Mouse (Mus musculus): ENCODE results near the gene Map6. TPM values are rescaled to one million over a fixed set of nuclear protein-coding genes. Genes with fewer than 3 reads are reported as not detected.

Map6 gene
- total RNA-seq, 2 experiments from 2014 or later, result 231 to 242 TPM

DNA sequence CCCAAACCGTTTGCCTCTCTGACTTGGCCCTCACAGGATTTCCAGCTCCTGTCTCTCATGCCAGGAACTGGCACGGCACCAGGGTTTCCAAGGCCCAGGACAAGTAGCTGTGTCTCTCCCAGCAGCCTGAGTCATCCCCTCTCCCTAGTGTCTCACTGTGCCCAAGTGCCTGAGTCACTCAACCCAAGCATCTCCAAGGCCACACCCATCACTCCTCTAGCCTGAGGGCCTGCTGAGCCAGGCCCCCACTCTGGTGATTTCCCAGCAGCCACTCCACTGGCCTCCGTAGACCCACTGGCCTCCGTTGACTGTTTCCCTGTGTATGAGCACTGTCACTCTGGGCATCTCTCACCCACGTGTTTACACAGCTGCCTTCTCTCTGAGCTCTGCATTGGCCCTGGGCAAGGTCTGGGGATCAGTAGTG lies 37.7 kb downstream of the Map6 start:
- intact Hi-C loops (cut with DNase I), result no loop called here
- peak; percentile 30 to 73 for DNase-seq (ENCODE audit: extremely low spot score in 1 of 2, low spot score in 2 of 2)

DNA sequence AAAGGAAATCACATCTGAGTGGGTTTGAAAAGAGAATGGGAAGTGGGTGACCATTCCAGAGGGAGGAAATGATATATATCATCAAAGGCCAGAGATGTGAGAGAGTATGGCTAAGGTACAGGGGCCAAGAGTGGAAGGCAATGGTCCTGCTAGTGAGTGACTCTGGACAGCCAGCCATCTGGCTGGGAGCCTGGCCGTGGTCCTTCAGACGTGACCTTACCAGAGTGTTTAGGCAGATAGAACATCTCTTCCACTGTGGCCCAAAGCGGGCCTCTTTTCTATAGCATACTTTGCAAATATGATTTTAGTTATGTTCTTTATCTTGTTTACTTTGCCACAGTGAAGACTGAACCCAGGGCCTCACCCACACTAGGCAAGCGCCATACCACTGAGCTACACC lies 38.4 kb downstream of the Map6 start:
- intact Hi-C loops (cut with DNase I), result no loop called here
- no peak for DNase-seq (ENCODE audit: extremely low spot score in 1 of 2, low spot score in 2 of 2)

DNA sequence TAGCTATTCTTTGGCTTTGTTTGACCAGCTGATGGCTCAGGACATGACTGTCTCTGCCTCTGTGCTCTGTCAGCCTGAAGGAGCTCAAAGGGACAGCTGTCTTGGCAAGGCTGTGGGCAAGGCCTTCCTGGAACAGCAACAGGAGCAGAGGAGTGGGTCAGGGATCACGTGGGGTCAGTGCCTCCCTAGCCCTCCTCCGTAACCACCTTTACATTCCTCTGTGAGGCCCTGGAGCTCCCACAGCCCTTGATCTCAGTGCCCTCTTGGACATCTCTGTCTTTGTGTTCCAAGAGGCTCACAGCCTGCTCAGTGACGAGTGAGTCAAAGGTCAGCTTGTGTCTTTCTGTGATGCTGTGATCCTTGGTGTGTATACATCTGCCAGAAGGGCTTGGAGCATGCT lies 39.4 kb downstream of the Map6 start:
- no peak for DNase-seq (ENCODE audit: extremely low spot score in 1 of 2, low spot score in 2 of 2)
- intact Hi-C loops (cut with DNase I), result no loop called here

DNA sequence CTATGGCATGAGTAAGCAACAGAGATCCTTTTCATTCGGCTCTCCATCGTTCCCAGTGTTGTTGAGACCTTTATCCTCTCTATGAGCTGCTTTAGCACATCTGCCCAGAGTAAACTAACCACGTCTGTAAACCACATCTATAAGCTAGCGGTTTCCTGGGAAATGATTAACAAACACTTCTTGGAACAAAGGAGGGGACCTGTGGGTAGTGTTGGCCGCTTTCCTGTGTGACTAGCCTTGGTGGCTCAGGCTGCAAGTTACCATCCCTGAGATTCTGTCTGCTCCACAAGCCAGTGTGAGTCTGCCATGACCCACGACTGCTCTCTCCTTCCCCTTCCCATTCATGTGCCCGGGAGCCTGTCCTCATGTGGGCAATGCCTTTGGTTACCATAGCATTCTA lies 44.2 kb downstream of the Map6 start:
- intact Hi-C loops (cut with DNase I), result no loop called here
- no peak for DNase-seq (ENCODE audit: extremely low spot score in 1 of 2, low spot score in 2 of 2)

DNA sequence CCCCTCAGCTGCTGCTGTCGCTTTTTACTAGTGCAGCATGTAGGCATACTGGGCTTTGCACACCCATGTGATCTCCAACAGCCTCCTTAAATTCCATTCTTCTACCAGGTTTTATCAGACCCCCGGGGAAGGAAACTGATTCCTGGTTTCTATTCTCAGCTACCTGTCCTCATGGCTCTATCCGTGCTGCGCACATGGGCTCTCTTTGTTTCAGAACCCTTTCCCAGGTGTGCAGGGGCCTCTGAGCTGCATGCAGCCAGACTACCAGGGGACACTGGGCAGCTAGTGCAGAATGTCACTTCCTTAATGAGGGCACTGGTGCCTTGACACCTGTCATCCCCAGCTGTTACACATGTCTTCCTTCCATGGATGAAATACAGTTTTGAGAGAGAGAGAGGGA lies 44.8 kb downstream of the Map6 start:
- intact Hi-C loops (cut with DNase I), result no loop called here
- no peak for DNase-seq (ENCODE audit: extremely low spot score in 1 of 2, low spot score in 2 of 2)

DNA sequence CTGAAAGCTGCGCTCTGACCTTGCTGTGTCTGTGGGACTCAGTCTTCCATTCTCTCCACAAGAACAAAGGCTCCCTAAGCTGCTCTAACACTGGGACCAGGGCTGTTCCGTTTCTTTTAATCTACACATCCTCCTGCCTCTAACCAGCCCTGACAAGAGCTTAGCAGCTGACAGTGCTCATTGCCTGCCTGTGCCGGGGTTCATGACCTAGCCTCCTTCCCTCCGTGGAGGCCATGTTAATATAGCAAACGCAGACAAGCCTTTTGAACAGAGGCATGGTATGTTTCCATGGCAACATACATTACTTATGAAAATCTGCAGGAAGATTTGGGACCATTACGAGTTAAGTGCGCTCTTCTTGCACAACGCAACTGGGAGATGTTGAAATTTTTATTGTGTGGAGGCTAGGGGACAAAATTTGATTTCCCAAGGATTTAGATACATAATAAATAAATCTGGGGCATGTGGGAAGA lies 45.5 kb downstream of the Map6 start:
- intact Hi-C loops (cut with DNase I), result loop anchor here (1.0 kb wide), 1 partner anchor 11 kb away; no protein-coding TSS in a partner anchor
- no peak for DNase-seq (ENCODE audit: extremely low spot score in 1 of 2, low spot score in 2 of 2)

DNA sequence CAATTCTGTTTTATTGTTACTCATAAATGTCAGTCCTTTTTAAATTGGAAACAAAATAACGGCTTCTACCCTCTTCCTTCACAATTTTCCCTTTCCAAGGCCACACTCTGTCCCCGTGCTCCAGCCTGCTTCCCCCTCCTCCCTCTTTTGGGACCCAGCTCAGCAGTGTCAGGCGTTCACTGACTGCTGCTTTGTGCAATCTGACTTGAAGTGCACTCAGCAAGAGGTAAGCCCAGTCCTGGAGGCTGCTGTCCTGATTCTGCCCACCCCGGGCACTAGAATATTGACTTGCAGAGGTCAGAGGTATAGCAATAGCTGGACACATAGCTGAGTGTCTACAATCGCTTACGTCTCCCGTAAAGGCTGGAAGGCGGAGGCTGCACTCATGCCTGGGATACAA lies 46.0 kb downstream of the Map6 start:
- intact Hi-C loops (cut with DNase I), result loop anchor here (1.0 kb wide), 1 partner anchor 12 kb away; no protein-coding TSS in a partner anchor
- no peak for DNase-seq (ENCODE audit: extremely low spot score in 1 of 2, low spot score in 2 of 2)

DNA sequence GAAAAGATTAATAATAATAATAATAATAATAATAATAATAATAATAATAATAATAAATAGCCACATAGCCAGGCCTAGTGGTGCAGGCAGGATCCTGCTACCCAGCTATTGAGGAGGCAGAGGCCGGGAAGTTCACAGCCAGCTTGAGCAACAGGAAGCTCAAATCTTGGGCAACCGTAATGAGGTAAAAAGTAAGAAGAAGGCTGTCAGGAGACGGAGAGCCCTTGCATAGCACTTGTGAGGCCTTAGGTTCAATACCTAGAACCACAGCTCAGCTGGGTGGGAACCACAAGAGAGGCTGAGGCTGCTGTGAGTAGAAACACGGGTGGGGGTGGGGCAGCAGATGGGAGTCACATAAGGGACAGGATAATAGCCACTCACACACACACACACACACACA lies 47.3 kb downstream of the Map6 start:
- DNase-seq (ENCODE audit: extremely low spot score in 1 of 2, low spot score in 2 of 2), result no peak
- intact Hi-C loops (cut with DNase I), result no loop called here

DNA sequence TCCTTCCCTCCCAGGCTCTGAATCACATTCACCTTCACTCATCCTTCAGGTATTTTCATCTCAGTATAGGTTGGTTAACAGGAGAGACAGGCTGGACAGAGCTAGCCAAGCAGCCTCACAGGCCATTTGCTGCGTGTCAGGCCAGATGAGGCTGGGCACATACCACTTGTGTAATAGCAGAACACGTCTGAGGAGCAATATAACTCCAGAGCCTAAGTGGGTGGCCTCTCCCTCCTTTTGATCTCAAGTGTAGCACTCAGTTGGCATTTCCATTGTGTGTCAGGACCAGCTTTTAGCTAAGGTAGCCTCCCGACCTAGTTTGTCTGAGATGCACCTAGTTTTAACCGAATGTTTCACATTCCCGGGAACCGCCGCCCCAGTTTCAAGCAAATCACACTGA lies 49.0 kb downstream of the Map6 start:
- DNase-seq (ENCODE audit: extremely low spot score in 1 of 2, low spot score in 2 of 2), result no peak
- intact Hi-C loops (cut with DNase I), result no loop called here

DNA sequence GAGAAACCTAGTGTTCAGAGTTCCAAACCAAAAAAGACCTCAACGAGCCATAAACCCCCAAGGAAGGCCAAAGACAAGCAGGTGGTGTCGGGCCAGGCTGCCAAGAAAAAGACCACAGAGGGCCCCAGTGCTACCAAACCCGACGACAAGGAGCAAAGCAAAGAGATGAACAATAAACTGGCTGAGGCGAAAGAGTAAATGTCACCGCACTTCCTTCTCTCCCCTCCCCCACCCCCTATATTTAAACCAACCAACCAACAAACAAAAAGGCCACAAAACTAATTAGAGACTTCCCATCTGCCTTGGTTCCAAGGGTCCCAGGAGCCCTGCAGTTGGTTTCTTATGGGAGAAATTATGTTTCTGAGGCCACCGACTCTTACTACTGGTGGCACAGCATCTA lies 50.2 kb downstream of the Map6 start:
- DNase-seq (ENCODE audit: extremely low spot score in 1 of 2, low spot score in 2 of 2), result no peak
- intact Hi-C loops (cut with DNase I), result no loop called here

DNA sequence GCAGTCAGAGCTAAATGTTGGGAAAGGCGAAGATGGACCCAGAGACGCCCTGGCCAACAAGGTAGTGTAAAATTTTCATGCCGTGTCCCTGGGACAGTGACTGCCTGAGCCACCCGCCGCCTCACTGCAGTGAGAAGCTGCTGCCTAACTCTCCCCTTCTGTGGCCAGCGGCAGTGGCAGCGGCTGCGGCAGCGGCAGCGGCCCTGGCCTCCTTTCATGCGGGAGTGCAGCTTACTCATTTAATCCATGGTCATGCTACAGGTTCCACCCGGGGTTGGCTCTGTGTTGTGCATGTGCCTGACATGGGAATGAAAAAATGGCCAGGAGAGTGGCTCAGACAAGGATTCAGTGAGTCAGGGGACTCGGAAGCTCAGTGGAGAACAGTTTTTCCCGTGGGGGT lies 53.3 kb downstream of the Map6 start:
- intact Hi-C loops (cut with DNase I), result no loop called here
- no peak for DNase-seq (ENCODE audit: extremely low spot score in 1 of 2, low spot score in 2 of 2)

DNA sequence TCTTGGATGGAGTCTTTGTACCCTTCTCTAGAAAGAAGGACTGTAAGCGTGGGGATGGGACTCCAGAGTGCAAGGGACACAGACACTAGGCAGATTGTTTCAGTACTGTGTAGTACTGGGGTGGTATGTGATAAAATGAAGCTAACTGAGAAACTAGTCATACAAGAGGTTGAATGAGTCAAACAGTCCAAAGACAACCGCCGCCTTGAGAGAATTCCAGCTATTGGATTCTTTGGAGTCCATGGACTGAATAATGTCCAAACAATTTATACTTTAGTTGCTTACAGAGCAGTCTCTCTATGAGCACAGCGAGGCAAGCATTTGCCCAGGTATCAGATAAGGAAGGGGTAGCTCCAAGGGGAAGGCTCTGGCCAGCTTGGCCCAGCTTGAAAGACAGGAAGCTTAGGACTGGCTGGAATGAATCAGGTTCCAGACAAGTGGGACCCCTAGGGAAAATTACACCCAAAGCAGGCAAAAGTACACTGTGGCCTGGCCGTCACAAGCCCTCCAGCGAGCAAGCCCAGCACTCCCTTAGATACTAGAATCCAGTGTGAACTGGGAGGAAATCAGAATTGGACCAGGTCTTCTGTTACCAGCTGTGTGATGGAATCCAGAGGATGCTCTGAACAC lies 55.6 kb downstream of the Map6 start:
- intact Hi-C loops (cut with DNase I), result no loop called here
- DNase-seq (ENCODE audit: extremely low spot score in 1 of 2, low spot score in 2 of 2), result no peak

DNA sequence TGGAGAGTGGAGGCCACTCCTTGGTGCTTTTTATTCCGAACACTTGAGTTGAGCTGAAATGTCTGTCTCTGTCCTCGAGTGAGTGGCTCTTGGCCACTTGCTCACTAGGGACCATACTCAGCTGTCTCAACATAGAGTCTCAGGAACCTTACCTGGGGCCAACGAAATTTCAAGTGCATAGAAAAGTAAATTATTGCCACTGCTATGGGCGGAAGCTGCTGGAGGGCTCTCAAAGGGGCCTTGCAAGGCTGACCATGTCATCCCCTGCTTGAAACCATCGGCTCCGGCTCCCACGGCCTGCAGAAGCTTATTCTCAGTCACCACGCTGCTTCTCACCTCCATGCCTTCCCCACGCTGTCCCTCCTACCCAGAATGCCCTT lies 56.1 kb downstream of the Map6 start:
- intact Hi-C loops (cut with DNase I), result no loop called here
- peak in 1 of 2 experiments; percentile 7 for DNase-seq (ENCODE audit: extremely low spot score in 1 of 2, low spot score in 2 of 2)

DNA sequence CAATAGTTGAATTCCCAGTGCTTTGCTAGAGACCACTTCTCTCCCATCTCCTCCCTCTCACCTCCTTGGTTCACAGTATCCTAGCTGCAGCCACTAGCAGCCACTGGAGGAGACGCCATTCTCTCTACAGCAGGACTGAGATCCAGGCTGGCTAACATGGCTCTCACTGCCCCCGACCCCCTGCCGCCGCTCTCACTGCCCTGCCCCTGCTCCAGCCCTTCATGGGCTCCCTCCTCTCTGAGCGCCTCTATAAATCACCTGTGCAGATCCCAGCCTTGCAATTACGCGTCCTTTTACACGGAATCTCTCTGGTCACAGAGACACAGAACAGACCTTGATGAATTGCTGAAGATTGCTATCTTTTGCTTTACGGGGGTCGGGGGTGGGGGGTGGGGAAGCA lies 57.6 kb downstream of the Map6 start:
- peak in 1 of 2 experiments; percentile 14 for DNase-seq (ENCODE audit: extremely low spot score in 1 of 2, low spot score in 2 of 2)
- intact Hi-C loops (cut with DNase I), result loop anchor here (5.0 kb wide), 1 partner anchor 127 kb away; no protein-coding TSS in a partner anchor

DNA sequence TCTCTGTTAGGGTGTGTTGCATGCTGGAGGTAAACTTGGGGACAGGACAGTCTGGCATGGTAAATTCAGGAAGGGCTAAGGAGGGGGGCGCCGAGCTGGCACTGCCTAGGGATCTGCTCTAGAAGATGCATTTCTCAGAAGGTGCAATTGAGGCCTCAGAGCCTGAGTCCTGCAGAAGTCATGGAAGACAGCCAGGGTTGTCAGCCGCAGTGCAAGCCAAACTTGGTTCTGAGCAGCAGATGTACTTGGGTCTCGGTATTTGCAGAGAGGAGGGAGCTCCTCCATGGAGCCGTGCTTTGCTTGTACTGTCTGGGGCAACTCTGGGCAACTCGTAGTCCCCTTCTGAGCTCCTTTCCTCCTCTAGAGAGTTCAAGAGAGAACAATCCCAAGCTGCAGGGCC lies 58.9 kb downstream of the Map6 start:
- no peak for DNase-seq (ENCODE audit: extremely low spot score in 1 of 2, low spot score in 2 of 2)

DNA sequence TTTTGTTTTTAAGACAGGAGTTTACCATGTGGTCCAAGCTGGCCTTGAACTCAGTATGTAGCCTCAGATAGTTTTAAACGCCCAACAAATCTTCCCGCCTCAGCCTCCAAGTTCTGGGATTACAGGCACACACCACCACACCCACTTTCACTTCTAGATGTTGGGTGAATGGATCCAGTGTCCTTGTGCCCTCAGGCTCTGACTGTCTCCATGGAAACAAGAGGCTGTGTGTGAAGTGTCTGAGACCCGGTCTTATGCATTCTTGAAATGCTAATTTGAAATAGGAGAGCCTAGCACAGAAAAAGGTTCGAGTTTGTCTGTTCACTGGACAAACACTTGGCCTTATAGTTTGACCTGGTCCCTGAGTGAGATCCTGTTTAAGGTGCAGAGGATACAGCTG lies 61.6 kb downstream of the Map6 start:
- intact Hi-C loops (cut with DNase I), result loop anchor here (5.0 kb wide), 1 partner anchor 123 kb away; no protein-coding TSS in a partner anchor
- no peak for DNase-seq (ENCODE audit: extremely low spot score in 1 of 2, low spot score in 2 of 2)

More for the DNA sequence above, 58.9 kb downstream of the Map6 start:
- intact Hi-C loops (cut with DNase I), result loop anchor here (5.0 kb wide), 1 partner anchor 126 kb away; no protein-coding TSS in a partner anchor

DNA sequence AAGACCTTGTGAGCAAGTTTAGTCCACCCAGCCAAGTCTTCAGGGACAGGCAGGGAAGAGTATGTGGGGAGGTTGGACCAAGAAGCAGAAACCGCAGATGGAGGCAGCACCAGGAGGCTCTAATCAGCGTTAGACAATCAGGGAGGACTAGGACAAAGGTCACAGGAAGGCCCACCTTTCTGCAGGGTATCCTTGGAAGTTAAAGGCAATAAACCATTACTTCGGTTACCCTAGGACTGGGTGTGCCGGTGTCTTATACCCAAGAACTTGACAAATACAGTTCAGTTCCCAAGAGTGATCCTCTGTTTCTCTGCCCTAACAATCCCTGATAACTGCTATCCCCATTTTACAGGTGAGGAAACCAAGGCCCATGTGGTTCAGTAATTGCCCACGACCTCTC lies 62.8 kb downstream of the Map6 start:
- intact Hi-C loops (cut with DNase I), result no loop called here
- no peak for DNase-seq (ENCODE audit: extremely low spot score in 1 of 2, low spot score in 2 of 2)

DNA sequence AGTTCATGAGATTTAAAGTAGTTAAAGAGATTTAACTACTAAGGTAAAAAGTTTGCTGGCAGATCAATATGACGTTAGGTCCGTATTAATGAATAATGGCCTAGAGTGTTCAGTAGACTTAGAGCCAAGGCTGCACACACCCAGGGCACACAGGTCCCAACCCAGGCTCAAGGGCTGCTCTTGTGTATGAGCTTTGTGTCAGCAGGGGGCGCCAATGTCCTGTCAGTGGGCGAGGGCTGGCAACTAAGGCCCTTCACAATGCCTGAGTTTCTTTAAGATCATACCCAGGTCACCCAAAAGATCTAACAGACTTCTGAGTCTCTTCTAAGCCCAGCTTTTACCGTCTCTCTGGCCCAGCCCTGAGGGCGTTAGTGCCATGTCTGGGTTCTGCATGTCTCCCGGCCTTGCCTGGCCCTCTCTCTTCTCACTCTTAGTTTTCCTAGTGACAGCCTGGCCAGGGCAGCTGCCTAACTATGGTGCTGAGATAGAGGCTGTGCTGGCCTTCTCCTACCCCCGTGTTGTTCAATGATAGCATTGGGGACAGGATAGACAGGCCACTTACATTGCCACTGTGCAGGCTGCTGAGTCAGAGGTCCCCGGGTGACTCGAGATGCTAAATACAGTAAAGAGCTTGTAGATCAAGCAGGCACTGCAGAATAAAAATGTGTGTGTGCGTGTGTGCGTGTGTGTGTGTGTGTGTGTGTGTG lies 65.7 kb downstream of the Map6 start:
- peak in 1 of 2 experiments; percentile 83 for DNase-seq (ENCODE audit: extremely low spot score in 1 of 2, low spot score in 2 of 2)
- intact Hi-C loops (cut with DNase I), result loop anchor here (1.0 kb wide), 1 partner anchor 32 kb away; no protein-coding TSS in a partner anchor

DNA sequence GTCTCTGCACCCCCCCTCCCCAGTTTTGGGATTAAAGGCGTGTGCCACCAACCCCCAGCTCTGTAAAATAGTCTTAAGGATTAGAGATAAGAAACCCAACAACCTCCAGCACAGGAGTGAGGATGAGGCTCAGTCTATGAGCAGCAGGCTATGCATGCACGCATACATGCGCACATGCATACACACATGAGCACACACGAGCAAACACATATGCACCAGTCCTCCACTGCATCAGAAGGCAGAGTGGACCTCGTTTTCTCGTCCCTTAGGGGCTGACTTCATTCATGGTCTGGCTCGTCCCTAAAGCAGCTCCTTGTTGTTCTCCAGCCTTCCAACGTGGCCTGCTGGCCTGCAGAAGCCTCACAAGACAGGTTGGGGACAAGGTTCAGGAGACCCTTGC lies 73.5 kb downstream of the Map6 start:
- intact Hi-C loops (cut with DNase I), result no loop called here
- no peak for DNase-seq (ENCODE audit: extremely low spot score in 1 of 2, low spot score in 2 of 2)

DNA sequence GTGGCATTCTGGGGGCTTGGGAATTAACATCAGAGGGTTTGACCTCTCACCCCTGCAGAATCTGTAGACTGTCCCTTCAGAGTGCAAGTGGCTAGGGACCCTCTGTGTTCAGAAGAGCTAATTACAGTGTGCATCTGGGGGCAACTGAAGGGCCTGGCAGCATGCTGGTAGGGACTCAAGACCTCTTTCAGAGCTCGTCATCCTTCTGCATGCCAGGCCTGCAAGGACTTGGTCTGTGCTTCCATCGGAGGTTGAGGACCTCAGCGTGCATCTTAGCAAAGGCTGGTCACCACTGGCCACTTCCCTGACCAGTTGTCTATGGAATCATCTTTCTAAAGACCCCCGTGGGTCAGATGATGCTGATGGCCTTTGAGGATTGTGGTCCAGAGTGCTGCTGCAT lies 76.3 kb downstream of the Map6 start:
- intact Hi-C loops (cut with DNase I), result no loop called here
- DNase-seq (ENCODE audit: extremely low spot score in 1 of 2, low spot score in 2 of 2), result no peak
